Mouse (Mus musculus): Measurements from ENCODE around the gene Nr4a1. TPM values are rescaled to one million over a fixed set of nuclear protein-coding genes. Genes with fewer than 3 reads are reported as not detected.

Nr4a1 gene
- polyA plus RNA-seq, 1 experiment = 16.4 TPM

GRCm38 (mm10) chr15:101315378-101315777 lies 61.3 kb downstream of the Nr4a1 start:
- H3K27me3 ChIP-seq (ENCODE audit: control insufficient read depth, insufficient read depth, low read length) = no peaks in the 10 kb centered on the region
- no peak for DNase-seq
- no peaks in the 10 kb centered on the region for H3K4me1 ChIP-seq (ENCODE audit: control insufficient read depth, insufficient read depth, low read length)
- H3K27ac ChIP-seq (ENCODE audit: insufficient read depth, low read length) = no peak overlapping the region
- TF ChIP-seq CTCF (IDR thresholded peaks at IDR 0.05; ENCODE audit: borderline replicate concordance, insufficient read depth, low read depth, low read length) (no peak), POLR2A (IDR thresholded peaks at IDR 0.05; ENCODE audit: borderline replicate concordance, insufficient read depth, low read length) (no peak)
- 66% methylated on average over 4 of the region's 4 CpGs for WGBS
- no peak overlapping the region for H3K4me3 ChIP-seq (replicated peaks; ENCODE audit: insufficient read depth, low read depth, low read length)

GRCm38 (mm10) chr15:101315832-101316231 lies 61.8 kb downstream of the Nr4a1 start:
- no peaks in the 10 kb centered on the region for H3K4me1 ChIP-seq (ENCODE audit: control insufficient read depth, insufficient read depth, low read length)
- H3K4me3 ChIP-seq (replicated peaks; ENCODE audit: insufficient read depth, low read depth, low read length) = peak overlapping the region; percentile 46
- no peak for TF ChIP-seq POLR2A (IDR thresholded peaks at IDR 0.05; ENCODE audit: borderline replicate concordance, insufficient read depth, low read length)
- peak; percentile 92 for TF ChIP-seq CTCF (IDR thresholded peaks at IDR 0.05; ENCODE audit: borderline replicate concordance, insufficient read depth, low read depth, low read length)
- WGBS = 3% methylated on average over 11 of the region's 11 CpGs
- H3K27ac ChIP-seq (ENCODE audit: insufficient read depth, low read length) = no peak overlapping the region
- DNase-seq = peak; percentile 65 to 75
- H3K27me3 ChIP-seq (ENCODE audit: control insufficient read depth, insufficient read depth, low read length) = no peaks in the 10 kb centered on the region

DNA sequence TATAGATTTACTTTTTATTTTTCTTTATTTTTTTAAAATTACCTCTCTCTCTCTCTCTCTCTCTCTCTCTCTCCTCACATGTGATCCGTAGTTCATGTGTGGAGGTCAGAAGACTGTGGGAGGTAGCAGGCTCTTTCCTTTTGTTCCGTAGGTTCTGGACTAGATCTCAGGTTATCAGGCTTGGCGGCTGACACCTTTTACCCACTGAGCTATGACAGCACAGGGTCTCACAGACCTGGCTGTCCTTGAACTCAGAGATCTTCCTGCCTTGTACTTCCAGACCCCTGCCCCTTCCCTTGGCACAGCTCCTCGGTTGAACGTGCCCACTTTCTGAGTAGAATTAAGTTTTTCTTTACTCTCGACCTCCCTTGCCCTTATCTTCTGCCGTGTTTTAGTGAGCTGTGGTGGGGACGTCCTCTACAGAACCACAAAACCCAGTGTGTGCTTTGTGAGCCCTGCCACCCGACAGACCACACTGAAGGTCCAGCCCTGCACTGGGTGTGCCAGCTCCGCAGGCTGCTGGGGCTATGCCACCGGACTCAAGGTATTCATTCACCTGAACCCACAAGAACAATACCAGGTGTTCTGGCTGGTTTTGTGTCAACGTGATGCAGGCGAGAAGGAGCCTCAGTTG lies 62.3 kb downstream of the Nr4a1 start:
- Histone ChIP-seq H3K4me3 (replicated peaks; ENCODE audit: insufficient read depth, low read depth, low read length) (no peak overlapping the region), H3K4me1 (ENCODE audit: control insufficient read depth, insufficient read depth, low read length) (no peaks in the 10 kb centered on the region), H3K27me3 (ENCODE audit: control insufficient read depth, insufficient read depth, low read length) (no peaks in the 10 kb centered on the region), H3K27ac (ENCODE audit: insufficient read depth, low read length) (no peak overlapping the region)
- WGBS = 54% methylated on average over 13 of the region's 13 CpGs
- TF ChIP-seq POLR2A (IDR thresholded peaks at IDR 0.05; ENCODE audit: borderline replicate concordance, insufficient read depth, low read length) = no peak
- no peak for TF ChIP-seq CTCF (IDR thresholded peaks at IDR 0.05; ENCODE audit: borderline replicate concordance, insufficient read depth, low read depth, low read length)
- DNase-seq = no peak

DNA sequence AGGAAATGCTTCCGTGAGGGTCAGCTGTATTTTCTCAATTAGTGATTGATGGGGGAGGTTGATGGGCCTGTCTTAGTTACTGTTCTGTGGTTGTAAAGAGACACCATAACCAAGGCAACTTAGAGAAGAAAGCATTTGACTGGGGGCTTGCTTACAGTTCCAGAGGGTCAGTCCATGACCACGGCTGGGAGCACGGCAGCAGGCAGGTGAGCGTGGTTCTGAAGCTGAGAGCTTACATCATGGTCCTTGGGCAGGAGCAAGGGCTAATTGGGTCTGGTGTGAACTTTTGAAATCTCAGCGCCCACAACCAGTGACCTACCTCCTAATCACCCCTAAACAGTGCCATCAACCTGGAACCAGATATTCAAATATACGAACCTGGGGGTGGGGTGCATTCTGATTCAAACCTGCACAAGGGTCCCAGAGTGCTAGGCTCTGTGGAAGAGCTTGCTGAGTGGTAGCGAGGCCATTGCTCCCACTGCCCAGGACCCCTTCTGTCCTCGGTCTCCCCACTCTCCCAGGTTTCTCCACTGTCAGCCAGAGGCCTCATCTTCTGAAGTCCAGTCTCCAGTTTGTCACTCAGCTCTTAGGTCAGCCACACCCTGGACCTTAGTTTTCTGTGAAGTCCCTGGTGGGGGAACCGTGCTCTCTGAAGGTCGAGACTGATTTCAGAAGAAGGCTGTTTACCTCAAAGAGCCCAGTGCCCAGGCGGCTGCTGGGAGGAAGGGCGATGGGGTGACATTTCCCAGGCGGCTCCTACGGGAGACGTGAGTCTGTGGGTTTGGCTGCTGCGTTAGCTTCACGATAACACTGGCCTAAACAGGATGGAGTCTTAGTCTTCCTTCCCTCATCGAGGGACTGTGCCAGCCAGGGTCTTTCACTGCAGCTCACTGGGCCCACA lies 63.1 kb downstream of the Nr4a1 start:
- no peak for DNase-seq
- Histone ChIP-seq H3K27me3 (ENCODE audit: control insufficient read depth, insufficient read depth, low read length) (no peaks in the 10 kb centered on the region), H3K27ac (ENCODE audit: insufficient read depth, low read length) (no peak overlapping the region), H3K4me3 (replicated peaks; ENCODE audit: insufficient read depth, low read depth, low read length) (no peak overlapping the region), H3K4me1 (ENCODE audit: control insufficient read depth, insufficient read depth, low read length) (no peaks in the 10 kb centered on the region)
- TF ChIP-seq CTCF (IDR thresholded peaks at IDR 0.05; ENCODE audit: borderline replicate concordance, insufficient read depth, low read depth, low read length) (no peak), POLR2A (IDR thresholded peaks at IDR 0.05; ENCODE audit: borderline replicate concordance, insufficient read depth, low read length) (no peak)
- WGBS = 86% methylated on average over 18 of the region's 18 CpGs

GRCm38 (mm10) chr15:101317814-101318500 lies 63.9 kb downstream of the Nr4a1 start:
- Histone ChIP-seq H3K4me3 (replicated peaks; ENCODE audit: insufficient read depth, low read depth, low read length) (no peak overlapping the region), H3K27ac (ENCODE audit: insufficient read depth, low read length) (no peak overlapping the region), H3K27me3 (ENCODE audit: control insufficient read depth, insufficient read depth, low read length) (no peaks in the 10 kb centered on the region), H3K4me1 (ENCODE audit: control insufficient read depth, insufficient read depth, low read length) (no peaks in the 10 kb centered on the region)
- TF ChIP-seq POLR2A (IDR thresholded peaks at IDR 0.05; ENCODE audit: borderline replicate concordance, insufficient read depth, low read length) = no peak
- TF ChIP-seq CTCF (IDR thresholded peaks at IDR 0.05; ENCODE audit: borderline replicate concordance, insufficient read depth, low read depth, low read length) = no peak
- DNase-seq = no peak
- WGBS = 89% methylated on average over 2 of the region's 2 CpGs

- no peak for TF ChIP-seq CTCF (IDR thresholded peaks at IDR 0.05; ENCODE audit: borderline replicate concordance, insufficient read depth, low read depth, low read length)
- no peak for TF ChIP-seq POLR2A (IDR thresholded peaks at IDR 0.05; ENCODE audit: borderline replicate concordance, insufficient read depth, low read length)
- WGBS = 78% methylated on average over 14 of the region's 14 CpGs
- Histone ChIP-seq H3K27ac (ENCODE audit: insufficient read depth, low read length) (no peak overlapping the region), H3K4me1 (ENCODE audit: control insufficient read depth, insufficient read depth, low read length) (no peaks in the 10 kb centered on the region), H3K27me3 (ENCODE audit: control insufficient read depth, insufficient read depth, low read length) (no peaks in the 10 kb centered on the region), H3K4me3 (replicated peaks; ENCODE audit: insufficient read depth, low read depth, low read length) (no peak overlapping the region)
- DNase-seq = no peak
Observed at GRCm38 (mm10) chr15:101318889-101319765, 65.1 kb downstream of the Nr4a1 start.
